Mouse (Mus musculus) bone marrow, adult 2 months (tissue): Measurements from ENCODE around the gene Ccnf.

Source experiments
- CTCF ChIP-seq: fragments of 200-500 bp; IDR thresholded peaks from 2 replicates; pipeline ENCODE4 v1.5.1; 2011; ENCODE audit warnings: low read length, control low read depth; ENCODE audit not compliant: control insufficient read depth, insufficient read depth
- POLR2A ChIP-seq: fragments of 200-500 bp; IDR thresholded peaks from 2 replicates; pipeline ENCODE4 v1.6.1; 2011; ENCODE audit warnings: low read depth, mild to moderate bottlenecking, control low read depth, low read length, borderline replicate concordance; ENCODE audit not compliant: control insufficient read depth

- TF ChIP-seq CTCF (no peak), POLR2A (no peak)
Observed at GRCm38 (mm10) chr17:24285680-24286079, 34.4 kb upstream of the Ccnf start.
